Mouse (Mus musculus) kidney, postnatal 36 days (tissue): ENCODE measurements around the gene Rnf152.
A peak's percentile ranks its signal among the peaks of the same experiment; 100 is the strongest.

Experiments
- DNase-seq, 2 experiments: peaks; one replicate each; pipeline ENCODE4 v3.0.0; 2021 to 2022; ENCODE audit warnings: mixed read lengths in 2 of 2

The Rnf152 gene

GRCm38 (mm10) chr1:105311899-105312600 is 44.5 kb downstream of the Rnf152 start:
- no peak for DNase-seq

GRCm38 (mm10) chr1:105302164-105302563 is 54.3 kb downstream of the Rnf152 start:
- no peak for DNase-seq

- peak; percentile 34 to 39 for DNase-seq
Observed at GRCm38 (mm10) chr1:105301764-105302163, 54.7 kb downstream of the Rnf152 start.

- no peak for DNase-seq
Observed at GRCm38 (mm10) chr1:105291859-105292258, 64.7 kb downstream of the Rnf152 start.

- DNase-seq = no peak
Observed at GRCm38 (mm10) chr1:105287536-105287935, 69.0 kb downstream of the Rnf152 start.

GRCm38 (mm10) chr1:105286906-105287305 is 69.6 kb downstream of the Rnf152 start:
- no peak for DNase-seq

- no peak for DNase-seq
Observed at GRCm38 (mm10) chr1:105285001-105285400, 71.5 kb downstream of the Rnf152 start.

- no peak for DNase-seq
Observed at GRCm38 (mm10) chr1:105284116-105284515, 72.4 kb downstream of the Rnf152 start.

GRCm38 (mm10) chr1:105281277-105281676 is 75.2 kb downstream of the Rnf152 start:
- no peak for DNase-seq

GRCm38 (mm10) chr1:105280160-105280559 is 76.3 kb downstream of the Rnf152 start:
- DNase-seq = no peak

- DNase-seq = no peak
Observed at GRCm38 (mm10) chr1:105274500-105275194, 81.9 kb downstream of the Rnf152 start.

GRCm38 (mm10) chr1:105271104-105271503 is 85.4 kb downstream of the Rnf152 start:
- DNase-seq = no peak

GRCm38 (mm10) chr1:105263283-105264033 is 93.1 kb downstream of the Rnf152 start:
- DNase-seq = no peak

GRCm38 (mm10) chr1:105260200-105260599 is 96.3 kb downstream of the Rnf152 start:
- DNase-seq = no peak

- DNase-seq = no peak
Observed at GRCm38 (mm10) chr1:105257199-105257598, 99.3 kb downstream of the Rnf152 start.

GRCm38 (mm10) chr1:105249190-105249589 is 107.3 kb downstream of the Rnf152 start:
- no peak for DNase-seq

- no peak for DNase-seq
Observed at GRCm38 (mm10) chr1:105246651-105247050, 109.9 kb downstream of the Rnf152 start.

GRCm38 (mm10) chr1:105246075-105246574 is 110.4 kb downstream of the Rnf152 start:
- DNase-seq = no peak

GRCm38 (mm10) chr1:105243359-105244142 is 113.0 kb downstream of the Rnf152 start:
- DNase-seq = no peak

- no peak for DNase-seq
Observed at GRCm38 (mm10) chr1:105240185-105240584, 116.3 kb downstream of the Rnf152 start.
